Comparison of ENCODE assay signal across 8 mouse cellular contexts in genomic region chr12:16805511-16805910, GRCm38 (mm10). TPM values are rescaled to one million over a fixed set of nuclear protein-coding genes. Genes with fewer than 3 reads are reported as not detected.
DNase-seq lines count a peak whose midpoint lies in the region; ATAC-seq and TF ChIP-seq lines count a peak whose summit lies in the region.

No protein-coding gene starts in this region.

- peaks cover 2% of the 10 kb centered on the region; the same call in 1 of the 2 replicates for H3K4me1 ChIP-seq in intestine, embryonic 16.5 days (ENCODE audit: control insufficient read depth, insufficient read depth, low read length)
- H3K4me1 ChIP-seq in midbrain, embryonic 12.5 days: peaks cover 28% of the 10 kb centered on the region
- peaks cover 4% of the 10 kb centered on the region for H3K4me1 ChIP-seq in small intestine, adult 2 months (ENCODE audit: control insufficient read depth, insufficient read depth, insufficient read length, low read length)

- no peak overlapping the region for H3K4me2 ChIP-seq in intestine, embryonic 16.5 days (ENCODE audit: low read depth, low read length)
- no peak overlapping the region for H3K4me2 ChIP-seq in midbrain, embryonic 12.5 days (replicated peaks)

- TF ChIP-seq POLR2A in small intestine, adult 2 months (IDR thresholded peaks at IDR 0.05; ENCODE audit: low read depth, low read length): no peak

- no peak overlapping the region for H3K9ac ChIP-seq in intestine, embryonic 16.5 days (ENCODE audit: low read depth, low read length)
- no peak overlapping the region for H3K9ac ChIP-seq in midbrain, embryonic 12.5 days (replicated peaks)

- H3K4me3 ChIP-seq in intestine, embryonic 16.5 days (ENCODE audit: low read length): no peak overlapping the region
- no peak overlapping the region for H3K4me3 ChIP-seq in midbrain, embryonic 12.5 days
- no peak overlapping the region for H3K4me3 ChIP-seq in small intestine, adult 2 months (ENCODE audit: low read depth, low read length)

- peak; percentile 42; the same call in 1 of the 2 replicates for ATAC-seq in intestine, embryonic 16.5 days
- peak; percentile 70 for ATAC-seq in midbrain, embryonic 12.5 days (ENCODE audit: low FRiP score, low read depth)

- H3K27me3 ChIP-seq in intestine, embryonic 16.5 days (replicated peaks; ENCODE audit: control insufficient read depth, insufficient read depth, low read length): peaks cover 2% of the 10 kb centered on the region; the same call in 1 of the 2 replicates
- H3K27me3 ChIP-seq in midbrain, embryonic 12.5 days: peaks cover 51% of the 10 kb centered on the region
- H3K27me3 ChIP-seq in small intestine, adult 2 months (ENCODE audit: control insufficient read depth, insufficient read depth, low read length): peaks cover 11% of the 10 kb centered on the region

- no peaks in the 10 kb centered on the region for H3K36me3 ChIP-seq in intestine, embryonic 16.5 days (ENCODE audit: control insufficient read depth, insufficient read depth, low read length)
- no peaks in the 10 kb centered on the region for H3K36me3 ChIP-seq in midbrain, embryonic 12.5 days
- no peaks in the 10 kb centered on the region for H3K36me3 ChIP-seq in small intestine, adult 2 months (ENCODE audit: control insufficient read depth, insufficient read depth, low read length)

- intact Hi-C loops in left cerebral cortex, postnatal 36 days (cut with DNase I): loop anchor here (1.0 to 5.0 kb wide), 2 partner anchors 86 to 207 kb away; partner anchors contain the start of gene 2410004P03Rik

- peak; percentile 85 for DNase-seq in urinary bladder, postnatal 14 days (ENCODE audit: low spot score)
- no peak for DNase-seq in urinary bladder, postnatal 10 days (ENCODE audit: low spot score)
- peak; percentile 60 to 81 for DNase-seq in cerebellum, postnatal 4 days (ENCODE audit: low spot score in 2 of 2)
- peak; percentile 50 to 58 for DNase-seq in gastrocnemius, adult 8-10 months (ENCODE audit: low spot score in 2 of 2)
- DNase-seq in left cerebral cortex, postnatal 36 days (ENCODE audit: low spot score in 2 of 2): peak; percentile 51 to 70

- WGBS in intestine, embryonic 16.5 days: 3% methylated on average over 5 of the region's 5 CpGs
- 3% methylated on average over 5 of the region's 5 CpGs for WGBS in midbrain, embryonic 12.5 days
- 5% methylated on average over 5 of the region's 5 CpGs for WGBS in small intestine, adult 2 months

- no peak overlapping the region for H3K27ac ChIP-seq in intestine, embryonic 16.5 days (ENCODE audit: low read length)
- no peak overlapping the region for H3K27ac ChIP-seq in midbrain, embryonic 12.5 days (replicated peaks)
- no peak overlapping the region for H3K27ac ChIP-seq in small intestine, adult 2 months (ENCODE audit: insufficient read depth, low read depth, low read length)

- peak; percentile 42; the same call in 1 of the 2 replicates for TF ChIP-seq CTCF in small intestine, adult 2 months (IDR thresholded peaks at IDR 0.05; ENCODE audit: extremely low read depth, insufficient read length, insufficient replicate concordance, low read depth, low read length)

- no peaks in the 10 kb centered on the region for H3K9me3 ChIP-seq in intestine, embryonic 16.5 days (ENCODE audit: control insufficient read depth, low read length)
- no peaks in the 10 kb centered on the region for H3K9me3 ChIP-seq in midbrain, embryonic 12.5 days

RNA-seq across cellular contexts. Expression of gene Greb1, which starts 4.8 kb away (rescaled TPM):
- 1 to 10 TPM in 3 of 4 experiments, under 1 TPM in 1; 0.27 to 5.3 (median 1.1) TPM for total RNA-seq in gastrocnemius, adult 8-10 months (2022)
- 3.8 and 5.4 TPM in 2 replicates for polyA plus RNA-seq in intestine, embryonic 16.5 days (2015; fragmentation: Nextera tagmentation; extraction: Ambion mirVana)
- 1 to 10 TPM; 1.5 to 1.9 TPM for total RNA-seq in left cerebral cortex, postnatal 36 days (2021)
- 7.0 and 9.8 TPM in 2 replicates for polyA plus RNA-seq in midbrain, embryonic 12.5 days (2016; fragmentation: Nextera tagmentation; extraction: Ambion mirVana)
- polyA plus RNA-seq in small intestine, adult 2 months (2012; rRNA removed): 2.0 and 3.5 TPM in 2 replicates

RNA-seq across cellular contexts. Expression of gene E2f6, which starts 5.3 kb away (rescaled TPM):
- total RNA-seq in gastrocnemius, adult 8-10 months (2022): 100 to 1,000 TPM; 136 to 196 (median 151) TPM
- polyA plus RNA-seq in intestine, embryonic 16.5 days (2015; fragmentation: Nextera tagmentation; extraction: Ambion mirVana): 28.9 and 29.5 TPM in 2 replicates
- total RNA-seq in left cerebral cortex, postnatal 36 days (2021): 10 to 100 TPM; 32.4 to 37.5 TPM
- 77.6 and 83.8 TPM in 2 replicates for polyA plus RNA-seq in midbrain, embryonic 12.5 days (2016; fragmentation: Nextera tagmentation; extraction: Ambion mirVana)
- polyA plus RNA-seq in small intestine, adult 2 months (2012; rRNA removed): 6.2 and 6.5 TPM in 2 replicates
